In the genomic region with DNA sequence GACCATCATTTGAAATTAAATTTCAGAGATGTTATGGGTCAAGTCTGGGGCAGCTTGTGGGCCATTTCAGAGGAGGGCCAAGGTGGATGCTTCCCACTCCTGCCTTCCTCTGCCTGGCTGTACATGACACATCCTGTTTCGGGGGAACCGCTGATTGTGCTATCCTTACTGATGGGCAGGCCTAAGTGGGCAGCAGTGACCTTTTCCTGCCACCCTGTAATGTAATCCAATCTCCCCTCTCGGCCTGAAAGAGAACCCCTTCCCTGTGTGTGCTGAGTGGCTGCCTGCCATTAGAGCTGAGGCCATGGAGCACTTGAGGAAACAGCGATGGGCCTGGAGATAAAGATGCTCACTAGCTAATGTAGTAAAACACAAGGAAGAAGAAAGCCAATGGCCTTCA, we compare ENCODE assay signal across 32 mouse cellular contexts. TPM values are rescaled to one million over a fixed set of nuclear protein-coding genes. Genes with fewer than 3 reads are reported as not detected.
DNase-seq lines count a peak whose midpoint lies in the region; ATAC-seq and TF ChIP-seq lines count a peak whose summit lies in the region.
"Had no signal": no experiment of that assay in that cellular context is flagged by ENCODE, and none has a peak within 500 bp of the region (broad histone marks: within the 10 kb centered on the region; RNA-seq: fewer than 3 reads in every experiment).

No protein-coding gene starts in this region.

- no peak overlapping the region for H3K9ac ChIP-seq in heart, adult 2 months (ENCODE audit: low read depth, low read length)
- no peak overlapping the region for H3K9ac ChIP-seq in kidney, postnatal 0 days (ENCODE audit: low read depth, low read length)
- H3K9ac ChIP-seq: embryonic facial prominence, embryonic 13.5 days; forebrain, embryonic 12.5 days; heart, embryonic 12.5 days; intestine, embryonic 15.5 days; limb, embryonic 15.5 days; liver, embryonic 13.5 days; midbrain, embryonic 13.5 days had no signal

- intact Hi-C loops in heart, adult 2 months (cut with DNase I) = no loop called here

- peak; percentile 40 for DNase-seq in embryo, embryonic 10 days (ENCODE audit: low spot score)
- no peak for DNase-seq in embryo, embryonic 9.5 days (ENCODE audit: extremely low spot score)
- no peak for DNase-seq in heart, embryonic 10.5 days (ENCODE audit: low spot score)
- no peak for DNase-seq in heart, adult 2 months
- peak; percentile 26 for DNase-seq in kidney, postnatal 0 days (ENCODE audit: low spot score)
- no peak for DNase-seq in kidney, postnatal 10 days
- DNase-seq in layer of hippocampus, adult 11-12 months (ENCODE audit: low spot score) = no peak
- DNase-seq: adrenal gland, adult 8-10 months; cerebellum, adult 2 months; cerebellum, postnatal 14 days; heart, adult 11 months; heart, postnatal 4 days; kidney, adult 8-10 months; kidney, postnatal 36 days; layer of hippocampus, postnatal 36 days; liver, embryonic 13.5 days; lung, adult 18-20 months; lung, postnatal 4 days; spleen, adult 18-20 months; thymus, postnatal 14 days had no signal

- H3K27ac ChIP-seq in heart, embryonic 10.5 days = 0 out of 2 replicates have a peak overlapping the region, but pooled peaks have one; percentile 8
- H3K27ac ChIP-seq in heart, adult 2 months = no peak overlapping the region
- no peak overlapping the region for H3K27ac ChIP-seq in kidney, postnatal 0 days
- H3K27ac ChIP-seq: embryonic facial prominence, embryonic 13.5 days; forebrain, embryonic 12.5 days; hindbrain, postnatal 0 days; intestine, embryonic 15.5 days; limb, embryonic 10.5 days; limb, embryonic 15.5 days; liver, embryonic 13.5 days; midbrain, embryonic 13.5 days had no signal

- no peaks in the 10 kb centered on the region for H3K27me3 ChIP-seq in heart, embryonic 10.5 days (ENCODE audit: insufficient read depth, poor library complexity, severe bottlenecking)
- no peaks in the 10 kb centered on the region for H3K27me3 ChIP-seq in heart, adult 2 months (ENCODE audit: control insufficient read depth, insufficient read depth, low read length)
- no peaks in the 10 kb centered on the region for H3K27me3 ChIP-seq in kidney, postnatal 0 days (ENCODE audit: insufficient read depth, low read length)
- H3K27me3 ChIP-seq: embryonic facial prominence, embryonic 13.5 days; forebrain, embryonic 12.5 days; heart, embryonic 12.5 days; intestine, embryonic 15.5 days; limb, embryonic 15.5 days; midbrain, embryonic 13.5 days had no signal

- peaks cover 14% of the 10 kb centered on the region for H3K4me1 ChIP-seq in heart, embryonic 10.5 days
- H3K4me1 ChIP-seq in heart, adult 2 months (ENCODE audit: control insufficient read depth, insufficient read depth, low read length) = no peaks in the 10 kb centered on the region
- H3K4me1 ChIP-seq in kidney, postnatal 0 days (replicated peaks; ENCODE audit: insufficient read depth, low read length) = peaks cover 5% of the 10 kb centered on the region; the same call in 1 of the 2 replicates
- H3K4me1 ChIP-seq: forebrain, embryonic 12.5 days; intestine, embryonic 15.5 days; midbrain, embryonic 13.5 days had no signal

- TF ChIP-seq CTCF in heart, adult 2 months (IDR thresholded peaks at IDR 0.05) = no peak
- TF ChIP-seq CTCF in kidney, postnatal 0 days (IDR thresholded peaks at IDR 0.05; ENCODE audit: low read depth) = no peak

- TF ChIP-seq POLR2A in heart, adult 2 months (IDR thresholded peaks at IDR 0.05; ENCODE audit: insufficient read depth, low read depth, low read length) = no peak

- H3K4me2 ChIP-seq in kidney, postnatal 0 days (ENCODE audit: low read length) = no peak overlapping the region
- H3K4me2 ChIP-seq: embryonic facial prominence, embryonic 13.5 days; forebrain, embryonic 12.5 days; heart, embryonic 12.5 days; intestine, embryonic 15.5 days; limb, embryonic 15.5 days; liver, embryonic 13.5 days; midbrain, embryonic 13.5 days had no signal

- ATAC-seq in kidney, postnatal 0 days (replicated peaks; ENCODE audit: low FRiP score, low read depth) = no peak
- ATAC-seq: hindbrain, postnatal 0 days; intestine, embryonic 15.5 days; lung, postnatal 0 days; midbrain, embryonic 13.5 days had no signal

- no peak for TF ChIP-seq EP300 in heart, adult 2 months (IDR thresholded peaks at IDR 0.05; ENCODE audit: insufficient read depth, low read depth, low read length)

- no peak overlapping the region for H3K4me3 ChIP-seq in heart, embryonic 10.5 days
- H3K4me3 ChIP-seq in heart, adult 2 months = no peak overlapping the region
- H3K4me3 ChIP-seq in kidney, postnatal 0 days (replicated peaks; ENCODE audit: low read depth, low read length) = no peak overlapping the region
- H3K4me3 ChIP-seq: embryonic facial prominence, embryonic 13.5 days; erythroblast, embryonic 14.5 days; forebrain, embryonic 12.5 days; heart, embryonic 12.5 days; intestine, embryonic 15.5 days; limb, embryonic 10.5 days; limb, embryonic 15.5 days; liver, embryonic 13.5 days; megakaryocyte, embryonic 14.5 days; midbrain, embryonic 13.5 days had no signal

- H3K79me2 ChIP-seq in heart, adult 2 months (replicated peaks; ENCODE audit: control insufficient read depth, insufficient read depth, low read length) = no peaks in the 10 kb centered on the region

- no peaks in the 10 kb centered on the region for H3K36me3 ChIP-seq in heart, embryonic 10.5 days
- H3K36me3 ChIP-seq in heart, adult 2 months (ENCODE audit: control insufficient read depth, insufficient read depth, low read length) = no peaks in the 10 kb centered on the region
- no peaks in the 10 kb centered on the region for H3K36me3 ChIP-seq in kidney, postnatal 0 days (ENCODE audit: insufficient read depth, low read length)
- H3K36me3 ChIP-seq: embryonic facial prominence, embryonic 13.5 days; forebrain, embryonic 12.5 days; G1E; heart, embryonic 12.5 days; intestine, embryonic 15.5 days; limb, embryonic 10.5 days; limb, embryonic 15.5 days; liver, embryonic 13.5 days; midbrain, embryonic 13.5 days had no signal

- no peaks in the 10 kb centered on the region for H3K9me3 ChIP-seq in heart, embryonic 10.5 days
- H3K9me3 ChIP-seq in kidney, postnatal 0 days (replicated peaks; ENCODE audit: low read length) = no peaks in the 10 kb centered on the region
- H3K9me3 ChIP-seq: embryonic facial prominence, embryonic 13.5 days; forebrain, embryonic 12.5 days; heart, embryonic 12.5 days; intestine, embryonic 15.5 days; limb, embryonic 10.5 days; limb, embryonic 15.5 days; midbrain, embryonic 13.5 days had no signal

- WGBS in heart, embryonic 10.5 days = 47% methylated on average over 4 of the region's 4 CpGs
- 65% methylated on average over 4 of the region's 4 CpGs for WGBS in heart, adult 2 months
- WGBS in kidney, postnatal 0 days = 40% methylated on average over 4 of the region's 4 CpGs

RNA-seq across cellular contexts. Expression of a gene that starts 17.3 kb away (rescaled TPM):
- 65.5 and 81.7 TPM in 2 replicates for polyA plus RNA-seq in heart, embryonic 10.5 days (2016; fragmentation: Nextera tagmentation; extraction: Ambion mirVana)
- total RNA-seq in heart, adult 2 months (2021) = 100 to 1,000 TPM; 125 to 140 TPM
- 105 and 181 TPM in 2 replicates for polyA plus RNA-seq in heart, adult 2 months (2012; rRNA removed)
- 96.7 and 102 TPM in 2 replicates for polyA plus RNA-seq in kidney, postnatal 0 days (2015; fragmentation: Nextera tagmentation; extraction: Ambion mirVana)

Comparison
In these comparisons a context has a peak if more than half of its experiments do, and no peak if none do; other contexts are left out.
1. DNase-seq: peak in embryo, embryonic 10 days (single experiment) and kidney, postnatal 0 days (single experiment); none in embryo, embryonic 9.5 days (single experiment), heart, embryonic 10.5 days (single experiment), heart, adult 2 months (0 of 2), kidney, postnatal 10 days (single experiment) and layer of hippocampus, adult 11-12 months (single experiment).